Mouse (Mus musculus) right cerebral cortex, postnatal 36 days (tissue): ENCODE data around the gene Wwc1.

Source experiments
- DNase-seq, 2 experiments: peaks; one replicate each; pipeline ENCODE4 v3.0.0; 2022; ENCODE audit warnings: low spot score in 2 of 2, mixed read lengths in 1 of 2

Gene Wwc1

DNA sequence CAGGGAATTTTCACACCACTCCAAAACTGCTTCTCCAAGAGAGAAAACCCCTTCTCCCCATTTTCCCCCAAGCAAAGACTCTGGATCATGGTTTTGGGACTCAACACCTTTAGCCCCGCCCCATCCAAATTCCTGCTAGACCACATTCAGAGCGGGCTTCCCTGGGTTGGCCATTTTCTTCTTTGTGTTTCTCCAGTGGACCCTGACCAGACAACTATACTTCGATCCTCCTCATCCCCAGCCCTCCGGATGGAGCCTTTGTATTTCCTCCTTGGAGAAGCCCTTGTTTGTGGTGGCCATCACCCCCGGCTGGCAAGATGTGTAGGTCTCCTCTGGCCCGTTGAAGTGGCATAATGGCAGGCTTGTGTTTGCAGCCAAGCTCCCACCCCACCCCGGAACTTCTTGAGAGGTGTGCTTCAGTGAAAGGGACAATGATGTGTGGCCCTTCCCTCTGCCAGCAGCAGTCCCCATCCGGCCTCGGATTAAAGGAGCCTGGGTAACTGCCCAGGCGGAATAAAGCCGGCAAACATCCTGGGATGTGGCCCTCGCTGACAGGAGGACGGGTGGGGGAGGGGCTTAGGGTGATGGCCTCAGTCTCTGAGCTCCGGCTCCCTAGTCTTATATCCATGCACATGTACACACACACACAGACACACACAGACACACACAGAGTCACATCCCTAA is 46.8 kb downstream of the Wwc1 start:
- peak in 1 of 2 experiments; percentile 33 for DNase-seq

DNA sequence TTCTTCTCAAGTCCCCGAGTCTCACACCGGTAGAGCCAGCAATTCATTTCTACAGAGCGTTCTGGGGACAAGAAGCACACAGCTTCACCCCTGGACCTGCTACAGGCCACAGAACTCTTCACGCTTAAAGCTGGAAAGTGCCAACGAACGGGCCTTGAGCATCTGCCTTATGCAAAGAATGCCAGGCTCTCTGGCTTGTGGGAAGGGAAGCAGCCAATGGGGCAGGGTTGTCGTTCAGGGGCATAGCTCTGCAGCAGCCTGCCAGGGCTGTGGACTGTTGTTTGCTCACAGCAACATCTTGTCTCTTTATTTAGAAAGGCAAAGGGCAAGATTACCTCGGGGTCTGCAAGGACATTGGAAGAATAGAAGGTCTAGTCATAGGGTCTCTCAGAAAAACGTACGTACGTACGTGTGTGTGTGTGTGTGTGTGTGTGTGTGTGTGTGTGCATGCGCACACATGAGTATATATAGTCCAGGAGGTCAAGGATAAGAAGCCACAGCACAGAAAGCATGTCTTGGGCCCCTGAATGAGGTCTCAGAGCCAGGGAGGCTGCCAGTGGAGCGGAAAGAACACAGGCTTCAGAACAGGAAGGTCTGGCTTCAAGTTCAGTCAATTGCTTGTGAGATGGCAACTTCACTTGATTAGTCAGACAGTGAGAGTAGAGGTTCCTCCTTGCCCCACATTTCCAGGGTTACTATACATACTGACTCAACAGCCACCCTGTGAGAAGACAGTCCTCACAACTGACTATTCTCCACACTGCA is 48.0 kb downstream of the Wwc1 start:
- no peak for DNase-seq

DNA sequence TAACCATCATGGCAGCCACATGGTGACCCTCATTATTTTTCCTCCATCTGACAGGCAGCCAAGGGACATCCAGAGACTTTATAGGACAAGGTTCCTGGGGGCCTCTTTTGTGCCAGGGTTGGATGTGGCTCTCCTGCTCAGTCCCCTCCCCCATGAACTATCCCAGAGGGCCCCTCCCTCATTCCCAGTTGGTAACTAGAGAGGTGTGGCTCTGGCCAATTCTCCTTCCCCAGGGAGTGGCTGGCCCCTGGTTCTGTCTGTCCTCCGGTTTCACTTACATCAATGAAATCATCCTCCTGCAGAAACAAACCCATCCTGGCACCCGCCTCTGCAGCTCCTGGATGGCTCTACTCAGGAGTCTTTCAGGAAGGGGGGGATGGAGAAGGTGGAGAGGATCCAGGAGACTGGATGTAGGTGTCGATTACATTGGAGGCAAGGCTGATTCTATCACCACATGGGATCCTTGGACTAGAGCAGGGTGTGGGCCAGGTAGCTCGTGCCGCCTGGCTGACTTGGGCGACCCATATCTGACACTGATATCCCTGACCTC is 49.7 kb downstream of the Wwc1 start:
- DNase-seq = no peak

DNA sequence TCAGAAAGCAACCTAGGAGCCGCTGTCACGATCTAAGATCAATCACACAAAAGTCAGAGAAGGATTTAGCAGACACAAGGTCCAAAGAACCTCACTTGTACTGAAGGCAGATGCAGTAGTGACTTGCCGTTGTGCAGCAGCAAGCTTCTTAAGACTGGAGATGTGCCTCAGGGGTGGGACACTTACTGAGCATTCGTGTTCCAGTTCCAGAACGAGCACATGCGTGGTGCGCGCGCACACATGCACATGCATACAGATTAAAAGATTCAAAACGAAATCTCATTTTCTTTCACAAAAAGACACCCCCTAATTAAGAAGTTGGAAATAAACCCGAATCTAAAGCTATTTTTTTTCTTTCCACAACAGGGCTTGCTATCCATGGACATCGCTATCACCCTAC is 51.9 kb downstream of the Wwc1 start:
- DNase-seq = no peak

DNA sequence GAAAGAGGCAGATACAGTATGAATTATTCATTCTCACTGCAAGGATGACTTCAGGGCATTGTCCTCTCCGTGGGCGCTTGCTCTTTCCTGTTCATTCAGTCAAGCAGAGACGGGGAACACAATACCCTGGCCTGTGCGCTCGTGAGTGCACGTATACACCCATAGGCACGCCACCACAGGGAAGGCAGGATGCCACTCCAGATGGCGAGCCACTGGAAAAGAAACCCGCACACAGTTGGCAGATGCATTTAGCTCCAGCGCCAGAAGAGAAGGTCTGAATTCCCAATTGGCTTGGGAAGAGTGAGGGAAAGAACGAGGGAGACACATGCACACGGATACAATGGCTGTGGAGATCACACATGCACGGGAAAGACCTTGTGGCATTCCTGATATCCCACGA is 53.0 kb downstream of the Wwc1 start:
- DNase-seq = peak; percentile 59 to 62

DNA sequence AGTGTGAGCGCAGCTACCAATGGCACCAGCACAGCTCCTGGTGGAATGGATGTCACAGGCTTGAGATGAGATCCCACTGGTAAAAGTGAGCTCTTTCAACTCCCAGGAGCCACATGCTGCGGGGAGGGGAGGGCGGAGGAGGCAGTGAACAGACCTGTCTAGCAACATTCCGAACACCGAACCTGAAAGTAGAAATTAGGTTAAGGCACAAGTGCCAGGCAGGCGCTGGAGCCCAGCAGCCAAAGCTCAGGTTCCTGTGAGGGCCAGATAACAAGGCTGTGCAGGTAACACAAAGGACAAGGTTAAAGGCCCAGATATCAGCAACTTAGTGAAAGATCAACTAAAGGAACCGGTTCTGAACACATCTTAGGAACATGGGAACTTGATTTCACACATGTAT is 54.7 kb downstream of the Wwc1 start:
- no peak for DNase-seq

DNA sequence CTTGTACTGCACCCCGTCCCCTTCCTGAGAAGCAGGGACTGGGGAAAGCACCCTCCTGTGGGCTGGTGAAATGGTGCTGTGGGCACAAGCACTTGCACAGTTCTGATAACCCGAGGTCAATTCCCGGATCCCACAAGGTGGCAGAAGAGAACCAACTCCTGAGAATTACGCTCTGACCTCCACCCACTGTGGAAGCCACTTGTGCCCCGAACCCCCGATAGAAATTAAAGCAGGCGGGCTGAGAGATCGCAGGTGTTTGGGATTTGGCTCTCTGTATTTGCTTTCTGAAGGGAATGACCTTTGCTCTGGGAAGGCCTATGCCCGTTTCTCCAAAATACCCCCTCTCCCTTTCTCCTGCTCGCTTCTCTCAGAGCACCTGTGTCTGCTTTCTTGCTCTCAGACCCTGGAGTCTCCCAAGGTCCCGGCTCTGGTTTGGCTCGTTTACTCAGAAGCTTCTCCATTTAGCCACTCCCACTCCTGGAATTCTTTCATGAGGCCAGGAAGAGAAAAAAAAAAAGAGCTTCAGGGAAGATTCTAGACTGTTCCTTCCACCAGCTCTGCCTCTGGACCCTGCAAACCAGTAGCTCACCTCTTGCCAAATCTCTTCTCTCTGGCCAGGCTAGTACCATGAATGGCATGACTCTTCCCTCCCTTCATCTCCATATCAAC is 58.0 kb downstream of the Wwc1 start:
- no peak for DNase-seq

DNA sequence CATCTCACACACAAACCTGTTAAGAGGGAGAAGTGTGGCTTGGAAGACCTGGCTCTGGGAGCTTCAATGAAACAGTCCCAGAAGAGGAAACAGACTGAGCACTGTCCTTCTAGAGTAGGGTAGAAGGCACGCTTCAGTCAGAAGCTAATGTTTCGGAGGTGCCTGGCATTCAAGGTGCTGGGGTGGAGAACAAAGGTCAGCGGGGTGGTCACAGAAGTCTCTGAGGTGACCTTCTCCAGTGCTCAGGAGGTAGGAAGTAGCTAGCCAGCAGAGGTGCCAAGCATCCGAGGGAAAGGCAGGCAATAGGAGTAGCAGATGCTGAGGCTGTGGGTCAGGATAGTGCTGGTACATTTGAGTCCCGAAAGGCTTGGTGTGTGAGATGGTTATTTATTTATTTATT is 59.6 kb downstream of the Wwc1 start:
- no peak for DNase-seq

DNA sequence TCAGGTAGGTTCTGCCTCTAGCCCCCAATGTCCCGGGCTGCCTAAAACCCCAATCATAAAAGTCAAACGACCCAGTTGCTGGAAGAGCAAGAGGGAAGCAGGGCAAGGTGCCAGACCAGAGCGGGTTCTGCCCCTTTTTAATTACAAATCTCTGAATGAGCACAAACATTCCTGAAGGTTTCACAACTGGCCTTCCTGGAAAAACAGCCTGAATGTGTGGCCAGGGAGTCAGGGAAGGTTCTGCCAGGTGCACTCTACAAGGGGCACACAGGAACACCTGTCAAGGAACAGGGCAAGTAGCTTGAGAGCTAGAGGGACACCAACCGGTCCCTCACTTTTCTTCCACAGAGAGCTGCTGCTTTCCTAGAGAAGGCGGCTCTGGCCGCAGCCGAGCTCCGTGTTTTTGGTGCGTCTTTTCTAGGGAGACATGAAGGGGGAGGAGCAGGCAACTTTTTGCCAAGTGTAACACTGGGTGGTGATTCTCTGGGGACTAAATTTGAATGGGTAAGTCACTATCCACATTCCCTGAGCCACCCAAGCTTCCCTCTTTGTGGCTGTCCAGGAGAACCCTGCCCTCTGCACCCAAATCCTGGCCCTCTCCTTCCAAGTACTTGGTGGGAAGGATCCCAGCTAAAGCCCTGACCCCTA is 60.3 kb downstream of the Wwc1 start:
- DNase-seq = no peak

DNA sequence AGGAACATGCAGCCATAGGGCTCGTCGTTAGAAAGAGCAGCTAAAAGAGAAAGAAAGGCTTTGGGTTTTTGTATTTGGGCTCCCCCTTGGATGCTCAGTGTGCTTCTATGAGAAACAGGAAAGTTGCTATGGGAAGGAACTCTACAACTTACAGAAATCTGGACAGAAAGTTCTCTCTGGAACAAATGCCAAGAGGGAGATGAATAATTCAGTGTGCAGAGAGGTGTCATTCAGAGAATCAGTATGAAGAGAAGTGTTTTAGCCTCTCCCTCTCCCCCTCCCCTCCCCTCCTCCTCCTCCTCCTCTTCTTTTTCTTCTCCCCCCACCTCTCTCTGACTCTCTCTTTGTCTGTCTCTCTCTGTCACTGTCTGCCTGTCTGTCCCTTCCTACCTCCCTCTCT is 60.9 kb downstream of the Wwc1 start:
- DNase-seq = no peak

DNA sequence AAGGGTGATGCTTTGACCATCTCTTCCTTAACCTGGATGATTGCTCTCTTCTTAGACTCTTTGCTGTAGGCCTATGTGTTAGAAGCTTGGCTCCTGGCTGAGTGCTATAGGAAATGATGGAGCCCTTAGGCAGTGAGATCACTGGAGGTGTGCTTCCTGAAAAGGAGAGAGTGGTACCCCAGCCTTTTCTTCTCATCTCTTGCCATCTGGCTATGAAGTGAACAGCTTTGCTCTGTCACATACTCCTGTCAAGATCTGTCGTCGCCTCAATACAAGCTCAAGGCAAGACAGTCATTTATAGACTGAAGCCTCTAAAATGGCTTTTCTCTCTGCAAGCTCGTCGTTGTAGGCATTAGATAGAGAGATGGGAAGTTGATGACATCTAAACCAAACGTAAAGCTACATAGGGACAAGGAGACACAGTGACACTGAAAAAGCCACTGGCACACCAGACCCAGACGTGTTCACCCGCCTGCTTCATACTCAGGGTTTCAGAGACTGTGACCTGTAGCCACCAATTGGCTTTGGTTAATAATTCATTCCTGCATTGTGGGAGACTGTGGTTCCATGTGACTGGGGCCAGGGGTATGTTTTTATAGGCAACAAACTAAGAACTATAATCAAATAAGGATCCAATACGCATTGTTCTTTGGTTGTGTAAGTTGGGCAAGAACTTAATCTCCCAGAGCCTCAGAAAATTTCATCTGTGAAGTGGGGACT is 63.7 kb downstream of the Wwc1 start:
- no peak for DNase-seq

DNA sequence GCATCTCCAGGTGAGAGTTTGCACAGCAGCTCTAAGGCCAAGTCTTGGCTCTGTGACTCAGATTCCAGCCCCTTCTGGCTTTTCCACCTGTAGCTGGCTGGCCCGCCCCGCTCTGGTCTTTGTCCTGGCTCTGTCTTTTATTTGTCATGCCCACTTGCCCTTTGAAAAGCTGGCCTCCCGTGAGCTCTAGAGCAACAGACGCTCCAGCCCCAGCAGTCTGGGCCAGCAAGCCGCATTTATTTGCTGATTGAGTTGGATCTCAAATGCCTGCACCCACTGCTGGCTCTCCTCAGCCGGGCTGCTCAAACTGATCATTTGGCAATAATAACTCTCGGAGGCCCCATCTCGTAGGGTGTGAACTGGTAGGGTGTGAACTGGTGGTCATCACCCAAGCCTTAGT is 64.8 kb downstream of the Wwc1 start:
- DNase-seq = no peak

DNA sequence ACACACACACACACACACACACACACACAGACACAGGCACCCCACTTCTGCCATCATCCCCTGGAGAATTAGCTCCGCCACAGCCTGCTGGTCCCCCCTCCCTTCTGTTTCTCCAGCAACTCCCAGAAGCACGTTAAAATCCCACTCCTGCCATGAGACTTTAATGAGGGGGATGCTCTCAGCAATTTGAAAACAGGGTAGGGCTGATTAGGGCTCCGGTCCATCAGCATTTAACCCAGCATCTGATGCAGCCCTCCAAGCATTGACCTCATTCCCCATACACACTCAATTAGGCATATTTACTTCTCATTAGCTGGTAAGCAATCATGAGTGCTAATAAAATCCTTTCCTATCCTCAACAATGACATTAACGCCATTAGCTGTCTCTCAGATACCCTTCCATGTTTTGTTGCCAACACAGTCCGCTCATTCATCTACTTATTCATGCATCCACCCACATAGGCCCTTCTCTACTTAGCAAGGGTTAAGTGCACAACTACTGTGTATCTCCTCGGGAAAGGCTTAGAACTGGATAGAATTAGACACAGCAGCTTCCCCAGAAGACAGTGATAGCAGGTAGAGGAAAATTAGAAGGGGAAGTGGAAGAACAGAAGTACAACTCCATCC is 66.8 kb downstream of the Wwc1 start:
- DNase-seq = no peak

DNA sequence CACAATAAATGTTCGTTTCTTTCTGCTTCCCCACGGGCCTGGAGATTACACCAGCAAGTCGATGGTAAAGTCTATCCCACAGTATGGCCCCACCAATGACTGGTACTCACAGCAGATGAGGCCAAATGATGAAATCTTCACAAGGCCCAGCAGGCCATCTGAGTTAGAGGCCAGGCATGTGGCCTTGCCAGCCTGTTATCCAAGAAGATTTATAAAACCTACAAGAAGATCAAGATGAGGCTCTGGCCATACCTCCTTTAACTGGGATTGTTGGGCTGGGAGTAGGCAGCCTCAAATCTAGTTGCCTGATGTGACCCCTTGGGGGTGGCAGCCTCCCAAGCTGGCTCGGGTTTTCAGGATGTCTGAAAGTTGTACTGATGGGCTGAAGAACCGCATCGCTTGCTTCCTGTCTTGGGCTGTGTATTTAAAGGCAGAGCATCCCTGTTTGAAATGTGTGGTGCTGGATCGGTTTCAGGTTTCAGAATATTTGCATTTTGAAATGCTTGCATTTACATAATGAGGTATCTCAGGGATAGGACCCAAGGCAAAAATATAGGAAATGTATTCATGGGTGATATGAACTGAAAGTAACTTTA is 75.3 kb downstream of the Wwc1 start:
- DNase-seq = no peak

DNA sequence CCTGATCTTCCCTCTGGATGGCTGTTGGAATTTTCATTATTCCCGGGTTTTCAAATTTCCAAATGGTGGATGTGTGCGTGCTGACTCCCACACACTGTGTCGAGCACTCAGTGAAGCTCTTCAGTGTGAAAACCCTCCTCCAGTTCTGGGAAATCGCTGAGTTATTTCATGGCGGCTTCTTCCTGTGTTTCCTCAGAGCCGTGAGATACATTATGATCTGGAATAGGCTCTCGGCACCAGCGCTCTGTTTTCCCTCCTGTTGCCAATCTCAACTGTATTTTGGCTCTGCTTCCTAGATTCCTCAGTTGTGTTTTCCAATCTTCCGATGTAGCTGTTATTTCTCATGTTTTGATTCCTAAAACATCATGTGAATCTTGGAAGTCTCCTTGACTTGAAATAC is 77.2 kb downstream of the Wwc1 start:
- peak in 1 of 2 experiments; percentile 62 for DNase-seq

DNA sequence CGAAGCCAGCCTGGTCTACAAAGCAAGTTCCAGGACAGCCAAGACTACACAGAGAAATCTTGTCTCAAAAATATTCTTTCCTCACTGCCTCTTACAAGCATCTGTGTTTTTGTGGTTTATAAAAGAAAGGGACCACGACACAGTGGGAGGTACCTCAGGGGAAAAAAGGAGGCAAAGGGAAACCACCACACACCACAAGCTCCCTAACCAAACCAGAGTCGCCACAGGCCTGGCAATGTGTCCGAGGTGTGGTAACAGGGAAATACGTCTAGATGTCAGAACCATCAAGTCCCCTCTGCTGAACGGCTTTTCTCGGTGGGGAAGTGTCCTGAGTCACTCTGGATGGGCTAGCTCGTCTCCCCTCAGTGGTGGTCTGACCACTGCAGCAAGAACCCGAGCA is 80.4 kb downstream of the Wwc1 start:
- no peak for DNase-seq

DNA sequence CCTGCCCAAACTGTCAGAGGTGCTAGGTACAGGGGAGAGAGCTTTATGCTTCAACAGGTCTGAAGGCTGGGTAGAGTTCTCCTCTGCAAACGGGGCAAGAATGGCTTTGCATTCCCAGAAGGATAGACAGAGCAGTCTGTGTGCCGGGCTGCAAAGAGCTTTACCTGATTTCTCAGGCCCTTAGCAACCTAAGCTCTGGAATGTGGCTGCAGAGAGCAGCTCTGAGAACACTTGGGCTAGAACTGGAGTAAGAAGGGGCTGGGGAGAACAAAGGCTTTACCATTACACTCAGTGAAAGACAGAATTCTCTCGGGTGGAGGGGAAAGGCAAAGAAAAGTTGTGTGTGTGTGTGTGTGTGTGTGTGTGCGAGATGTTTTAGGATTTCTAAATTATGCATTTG is 86.9 kb downstream of the Wwc1 start:
- DNase-seq = no peak

DNA sequence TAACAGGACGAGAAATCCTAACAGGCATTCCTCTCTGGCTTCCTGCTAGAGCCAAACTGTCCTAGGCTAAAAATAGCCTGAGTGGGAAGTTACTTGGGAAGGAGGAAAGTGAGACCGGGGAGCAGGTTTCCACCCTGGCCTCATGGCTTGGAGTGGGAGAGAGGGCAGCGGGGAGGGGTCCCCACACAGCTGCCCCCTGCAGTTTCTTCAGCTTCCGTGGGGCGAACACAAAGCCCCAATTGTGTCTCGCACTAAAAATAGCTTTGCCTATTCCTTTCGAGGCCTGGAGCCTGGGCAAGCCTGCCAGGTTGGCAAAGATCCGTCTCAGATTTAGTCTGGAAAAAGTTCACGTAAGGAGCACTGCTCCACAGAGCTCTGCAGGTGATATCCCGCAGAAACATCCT is 87.3 kb downstream of the Wwc1 start:
- peak in 1 of 2 experiments; percentile 37 for DNase-seq

DNA sequence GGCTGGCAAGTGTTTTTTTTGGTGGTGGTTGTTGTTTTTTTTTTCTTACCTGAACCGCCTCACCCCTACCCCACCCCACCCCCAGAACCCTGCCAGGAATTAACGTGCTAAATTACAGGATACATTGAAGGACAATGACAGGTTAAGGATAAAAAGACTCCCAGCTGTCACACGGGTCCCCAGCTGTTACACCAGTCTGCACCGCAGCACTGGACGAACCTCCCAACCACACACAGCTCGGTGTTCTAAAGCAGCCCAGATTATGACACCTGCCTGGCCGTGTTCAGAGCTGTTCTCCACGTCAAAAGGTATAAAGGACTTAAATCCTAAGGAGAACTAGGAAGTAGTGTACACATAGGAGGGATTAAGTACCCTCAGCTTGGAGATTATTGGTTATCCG is 88.0 kb downstream of the Wwc1 start:
- no peak for DNase-seq

DNA sequence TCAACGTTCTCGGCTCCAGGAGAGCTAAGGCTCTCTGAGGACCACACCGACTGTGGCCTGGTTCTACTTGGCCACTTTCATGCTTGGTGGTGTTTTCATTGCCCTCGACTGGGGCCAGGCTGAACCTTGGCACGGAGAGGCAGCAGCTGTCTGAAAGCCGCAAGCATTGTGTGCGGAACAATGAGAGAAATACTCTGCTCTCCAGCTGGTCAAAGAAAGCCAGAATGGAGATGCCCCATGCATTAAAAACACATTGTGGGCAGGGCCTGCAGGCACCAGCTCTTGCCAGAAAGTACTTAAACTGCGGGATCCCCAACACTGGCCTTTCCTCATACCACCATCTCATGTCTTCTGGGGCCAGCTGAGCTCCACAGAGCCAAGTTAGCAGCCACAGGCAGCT is 91.5 kb downstream of the Wwc1 start:
- no peak for DNase-seq

DNA sequence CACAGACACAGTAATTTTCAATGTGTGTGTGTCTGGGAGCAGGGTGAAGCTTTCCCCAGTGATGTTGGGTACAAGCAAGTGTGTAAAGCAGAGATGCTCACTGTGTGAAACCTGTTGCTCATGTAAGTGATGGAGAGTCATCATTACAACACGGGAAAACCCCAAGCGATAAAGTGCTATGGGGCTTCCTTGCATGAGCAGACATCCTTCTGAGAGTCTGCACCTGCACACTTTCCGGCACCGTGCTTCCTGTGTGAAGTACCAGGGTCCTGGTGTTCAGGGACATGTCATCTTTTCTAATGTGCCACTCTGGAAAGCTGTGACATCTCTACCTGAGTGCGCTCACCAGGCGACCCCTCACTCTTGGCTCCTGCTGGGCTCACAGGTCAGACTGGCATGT is 97.5 kb downstream of the Wwc1 start:
- no peak for DNase-seq
